Mouse (Mus musculus) C2C12 (cell line): ENCODE measurements around the gene Caly.

Experiments
- CTCF ChIP-seq: IDR thresholded peaks from one replicate; pipeline ENCODE4 v1.5.1; 2011; ENCODE audit not compliant: control insufficient read depth, insufficient read depth, insufficient read length
- FOSL1 ChIP-seq: IDR thresholded peaks from one replicate; pipeline ENCODE4 v1.8.0; 2011; ENCODE audit warnings: mild to moderate bottlenecking, low read length; ENCODE audit not compliant: poor library complexity, insufficient read depth, severe bottlenecking
- MAX ChIP-seq: IDR thresholded peaks from one replicate; pipeline ENCODE4 v1.6.1; 2011; ENCODE audit warnings: mild to moderate bottlenecking, control low read depth
- MYOD1 ChIP-seq: IDR thresholded peaks from one replicate; pipeline ENCODE4 v1.6.1; 2011; ENCODE audit warnings: low read depth; ENCODE audit not compliant: control insufficient read depth, insufficient read length
- MYOG ChIP-seq: IDR thresholded peaks from one replicate; pipeline ENCODE4 v1.6.1; 2011; ENCODE audit not compliant: control insufficient read depth, insufficient read length; ENCODE audit errors: extremely low read depth
- USF1 ChIP-seq: IDR thresholded peaks from one replicate; pipeline ENCODE4 v1.6.1; 2011; ENCODE audit warnings: low read depth, mild to moderate bottlenecking, control low read depth, moderate library complexity

DNA sequence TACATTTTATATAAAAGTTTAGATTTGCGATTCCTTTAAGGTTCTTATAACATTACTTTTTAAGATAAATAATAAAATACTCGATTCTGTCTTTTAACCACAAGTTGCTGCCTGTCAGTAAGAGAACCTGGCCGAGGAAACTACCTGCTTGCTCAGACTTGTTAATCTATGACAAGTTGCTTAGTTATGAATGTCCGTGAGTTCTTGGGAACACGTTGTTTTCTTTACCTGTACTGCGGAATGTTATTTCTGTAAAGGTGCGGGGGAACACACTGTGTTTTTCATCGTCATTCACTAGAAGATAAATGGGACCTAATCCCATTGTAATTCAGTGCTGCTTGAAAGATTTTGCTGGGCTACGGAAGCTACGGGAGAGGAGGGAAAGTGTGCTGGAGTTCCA lies 8.3 kb upstream of the Caly start:
- no peak for TF ChIP-seq CTCF
- TF ChIP-seq MYOD1 = no peak
- no peak for TF ChIP-seq MAX
- TF ChIP-seq USF1 = no peak
- no peak for TF ChIP-seq MYOG
- no peak for TF ChIP-seq FOSL1
